Mouse (Mus musculus) brown adipose tissue, adult 24 weeks (tissue): ENCODE measurements around the gene Arrb2. TPM values are rescaled to one million over a fixed set of nuclear protein-coding genes. Genes with fewer than 3 reads are reported as not detected.
A peak's percentile ranks its signal among the peaks of the same experiment; 100 is the strongest.
"Not testable (repeated sequence)": the region's sequence is repeated elsewhere in the genome, so short reads cannot be mapped to it uniquely, and the experiment has no call there.

Experiments
- H3K27ac ChIP-seq: fragments of 200-500 bp; replicated peaks from 2 replicates; pipeline ENCODE4 v1.5.1; 2012; ENCODE audit warnings: low read depth, mild to moderate bottlenecking, low read length
- H3K4me1 ChIP-seq: fragments of 200-500 bp; 2 replicates; pipeline ENCODE4 v1.6.1; 2012; ENCODE audit warnings: low read length, mixed read lengths; ENCODE audit not compliant: control insufficient read depth, insufficient read depth, insufficient read length
- H3K4me3 ChIP-seq: fragments of 200-500 bp; 2 replicates; pipeline ENCODE4 v1.5.1; 2012; ENCODE audit warnings: low read depth, mild to moderate bottlenecking, low read length, moderate library complexity; ENCODE audit not compliant: insufficient read depth
- polyA plus RNA-seq: library from polyadenylated mRNA; stranded (reverse); fragments of >200 nt; gene quantifications from 2 replicates; pipeline ENCODE4 v1.2.4, GENCODE M21; 2012; ENCODE audit not compliant: missing spikeins, insufficient read depth, insufficient read length

The Arrb2 gene
- 8.2 and 13.4 TPM in 2 replicates for polyA plus RNA-seq

DNA sequence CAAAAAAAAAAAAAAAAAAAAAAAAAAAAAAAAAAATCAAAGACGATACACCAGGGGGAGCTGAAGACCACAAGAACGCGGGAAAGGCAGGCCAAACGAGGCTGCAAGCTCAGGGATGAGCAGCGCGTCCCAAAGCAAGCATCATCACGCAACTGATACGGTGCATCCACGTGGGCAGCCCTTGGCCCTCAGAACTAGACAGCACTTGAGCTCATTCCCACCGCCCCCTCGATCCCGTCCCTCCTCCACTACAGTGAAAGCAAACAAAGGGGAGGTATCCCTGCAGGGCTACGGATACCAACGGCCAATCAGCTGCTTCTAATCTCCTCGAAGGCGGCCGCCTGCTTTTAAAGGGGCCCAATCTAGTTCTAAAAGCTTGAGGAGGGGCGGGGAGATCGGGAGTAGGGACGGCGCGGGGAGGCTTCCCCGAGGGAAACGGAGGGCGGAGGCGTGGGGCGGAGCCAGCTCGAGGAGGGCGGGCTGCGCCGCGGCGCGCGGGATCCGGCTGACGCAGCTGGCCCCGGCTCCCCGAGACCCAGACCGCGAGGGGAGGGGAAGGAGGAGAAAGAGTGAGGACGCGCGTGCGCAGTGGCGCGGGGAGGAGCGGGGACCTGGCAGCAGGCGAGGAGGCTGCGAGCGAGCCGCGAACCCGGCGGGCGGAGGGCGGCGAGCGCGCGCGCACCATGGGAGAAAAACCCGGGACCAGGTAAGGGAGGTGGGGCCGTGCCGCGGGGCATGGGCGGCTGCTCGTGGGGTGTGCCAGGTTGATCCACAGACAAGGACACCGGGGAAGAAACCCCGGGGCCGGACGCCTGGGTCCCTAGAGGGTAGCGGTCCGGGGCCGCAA is at the start of gene Arrb2:
Gene Arrb2 (plus strand): TSS at position 588 of the 847 bp plus-strand sequence.
- Histone ChIP-seq H3K27ac (peak within 1 kb of the TSS; percentile 75), H3K4me3 (peak within 1 kb of the TSS; percentile 59), H3K4me1 (no peaks in the 10 kb centered on the region)

DNA sequence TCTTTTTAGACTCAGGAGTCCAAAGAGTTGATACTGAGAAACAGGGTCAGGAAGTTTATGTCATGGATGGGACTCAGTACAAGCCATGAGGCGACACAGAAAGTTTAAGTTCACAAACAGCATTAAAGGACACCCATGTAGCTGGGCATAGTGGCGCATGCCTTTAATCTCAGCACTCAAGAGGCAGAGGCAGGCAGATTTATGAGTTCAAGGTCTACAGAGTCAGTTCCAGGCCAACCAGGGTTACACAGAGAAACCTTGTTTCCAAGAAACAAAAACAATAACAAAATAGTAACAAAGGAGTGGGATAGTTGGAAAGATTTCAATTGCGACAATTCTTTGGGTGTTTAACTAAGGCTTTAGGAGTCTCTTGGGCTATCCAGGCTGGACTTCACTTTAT is 48.3 kb upstream of the Arrb2 start:
- Histone ChIP-seq H3K4me1 (no peaks in the 10 kb centered on the region), H3K27ac (no peak overlapping the region), H3K4me3 (no peak overlapping the region)

DNA sequence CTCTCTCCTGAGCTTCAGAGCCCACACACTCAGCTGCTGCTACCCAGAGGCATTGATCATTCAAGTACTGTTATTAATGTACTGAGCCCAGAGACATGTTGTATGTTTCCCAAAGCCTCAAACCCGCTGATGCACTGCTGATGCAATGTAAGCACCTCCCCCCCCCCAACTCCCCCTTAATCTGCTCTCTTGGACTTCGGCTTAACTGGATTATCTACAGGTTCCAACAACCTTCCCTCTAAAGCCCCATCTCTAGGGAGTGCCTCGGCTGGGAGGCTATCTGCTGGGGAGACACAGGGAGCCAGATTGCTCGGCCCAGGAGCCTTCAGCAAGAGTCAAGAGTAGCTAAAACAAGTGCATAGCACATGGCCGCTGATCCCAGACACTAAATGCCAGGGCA is 45.0 kb upstream of the Arrb2 start:
- Histone ChIP-seq H3K4me3 (no peak overlapping the region), H3K27ac (no peak overlapping the region), H3K4me1 (no peaks in the 10 kb centered on the region)

DNA sequence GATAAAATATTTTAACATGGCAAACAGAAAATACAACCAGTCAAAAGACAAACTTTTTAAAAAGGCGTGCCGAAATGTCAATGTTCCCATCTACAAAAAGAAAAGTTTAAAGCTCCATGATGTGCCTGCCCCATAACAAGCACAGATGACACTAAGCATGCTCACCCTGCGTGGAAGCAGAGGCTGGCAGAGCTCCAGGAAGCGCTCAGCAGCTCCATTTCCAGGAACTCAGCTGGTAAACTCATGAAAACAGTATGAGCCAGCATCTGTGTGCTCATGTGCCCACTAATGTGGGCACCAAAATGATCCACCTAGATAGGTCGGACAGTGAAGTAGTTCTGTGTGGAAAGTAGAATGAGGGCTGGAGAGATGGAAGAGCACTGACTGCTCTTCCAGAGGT is 43.0 kb upstream of the Arrb2 start:
- no peaks in the 10 kb centered on the region for H3K4me1 ChIP-seq
- no peak overlapping the region for H3K4me3 ChIP-seq
- H3K27ac ChIP-seq, result no peak overlapping the region

DNA sequence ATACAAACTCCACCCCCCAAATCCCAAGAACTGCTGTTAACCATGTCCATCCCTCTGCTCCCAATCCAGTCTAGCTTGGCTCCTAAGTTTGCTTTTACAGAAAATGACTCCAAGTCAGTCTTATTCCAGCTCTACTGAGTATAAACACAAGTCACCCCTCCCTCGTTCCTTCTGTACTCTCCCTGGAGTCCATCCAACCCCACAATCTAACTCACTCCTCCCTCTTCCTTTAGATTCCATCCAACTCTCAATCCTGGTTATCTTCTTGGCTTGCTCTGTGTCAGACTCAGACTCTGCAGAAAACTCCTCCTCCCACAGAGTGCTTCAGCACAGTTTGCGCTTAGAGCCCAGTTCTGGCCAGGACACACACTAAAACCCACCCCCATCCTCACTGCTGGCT is 28.8 kb upstream of the Arrb2 start:
- Histone ChIP-seq H3K4me1 (no peaks in the 10 kb centered on the region), H3K4me3 (no peak overlapping the region), H3K27ac (no peak overlapping the region)

DNA sequence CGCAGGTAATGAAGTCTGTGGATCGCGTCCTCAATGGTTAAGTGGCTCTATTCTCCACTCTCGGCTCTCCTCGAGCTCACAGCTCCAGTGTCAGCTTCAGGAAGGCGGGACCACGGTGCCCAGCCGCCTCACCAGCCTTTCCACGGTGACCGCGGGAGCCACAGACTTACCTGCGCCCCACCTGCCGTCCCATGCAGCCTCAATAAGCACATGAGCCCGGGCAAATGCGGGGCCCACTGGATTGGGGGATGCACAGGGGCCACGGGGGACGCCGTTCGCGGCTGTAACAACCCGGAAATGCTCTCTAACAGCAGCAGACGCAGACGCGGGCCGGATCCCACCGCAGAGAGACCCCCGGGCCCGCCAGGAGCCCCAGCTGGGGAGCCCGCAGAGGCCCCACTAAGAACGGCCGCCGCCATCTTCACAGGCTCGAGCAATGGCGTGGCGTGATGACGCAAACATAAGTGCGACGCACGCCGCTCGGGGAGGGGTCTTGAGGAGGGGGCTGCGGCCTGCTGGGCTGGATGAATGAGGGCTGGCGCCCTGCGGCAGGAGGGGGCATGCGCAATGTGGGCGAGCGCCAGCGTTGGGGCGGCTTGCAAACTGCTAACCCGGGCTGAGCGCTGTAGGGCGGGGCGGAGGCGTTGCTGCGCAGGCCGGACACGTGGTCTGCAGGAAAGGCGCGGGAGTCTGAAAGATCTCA is 22.7 kb upstream of the Arrb2 start, which contains the start of gene Pelp1:
Gene Pelp1 (minus strand): TSS at position 438 of the 703 bp plus-strand sequence.
- H3K4me1 ChIP-seq, result no peaks in the 10 kb centered on the region; the same call in 1 of the 2 replicates
- peak within 1 kb of the TSS; percentile 93 for H3K4me3 ChIP-seq
- no peak within 1 kb of the TSS for H3K27ac ChIP-seq

DNA sequence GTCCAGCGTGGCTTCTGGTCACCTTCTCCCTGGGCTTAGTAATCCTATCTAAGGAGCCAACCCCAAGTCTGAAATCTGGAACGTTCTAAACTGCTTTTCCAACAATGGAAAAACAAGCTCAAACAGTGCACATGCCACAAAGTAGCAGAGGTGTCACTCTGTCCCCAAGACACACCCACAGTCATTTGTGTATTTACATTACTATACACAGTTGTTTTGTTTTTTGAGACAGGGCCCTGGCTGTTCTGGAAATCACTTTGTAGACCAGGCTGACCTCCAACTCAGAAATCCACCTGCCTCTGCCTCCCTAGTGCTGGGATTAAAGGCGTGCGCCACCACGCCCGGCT is 22.2 kb upstream of the Arrb2 start:
- Histone ChIP-seq H3K27ac (no peak overlapping the region), H3K4me3 (peak overlapping the region; percentile 93), H3K4me1 (no peaks in the 10 kb centered on the region; the same call in 1 of the 2 replicates)

DNA sequence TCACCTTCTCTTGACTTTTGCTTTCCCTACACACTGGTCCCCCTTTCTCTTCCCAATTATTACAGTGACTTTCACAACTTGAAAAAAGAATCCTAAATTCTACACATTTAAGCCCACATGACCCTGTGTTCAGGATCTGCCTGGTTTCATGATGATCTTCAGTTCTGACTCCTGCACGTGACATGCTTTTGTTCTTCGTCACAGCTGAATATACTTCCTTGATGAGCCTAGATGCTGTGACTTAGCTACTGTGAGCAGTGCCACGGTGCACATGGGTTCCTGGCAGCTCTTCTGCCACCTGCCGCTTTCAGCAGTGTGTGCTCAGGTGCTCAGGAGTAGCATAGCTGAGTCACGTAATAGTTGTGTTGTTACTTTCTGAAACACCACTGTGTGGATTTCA is 19.8 kb upstream of the Arrb2 start:
- no peak overlapping the region for H3K4me3 ChIP-seq
- H3K27ac ChIP-seq, result no peak overlapping the region
- H3K4me1 ChIP-seq, result no peaks in the 10 kb centered on the region; the same call in 1 of the 2 replicates

DNA sequence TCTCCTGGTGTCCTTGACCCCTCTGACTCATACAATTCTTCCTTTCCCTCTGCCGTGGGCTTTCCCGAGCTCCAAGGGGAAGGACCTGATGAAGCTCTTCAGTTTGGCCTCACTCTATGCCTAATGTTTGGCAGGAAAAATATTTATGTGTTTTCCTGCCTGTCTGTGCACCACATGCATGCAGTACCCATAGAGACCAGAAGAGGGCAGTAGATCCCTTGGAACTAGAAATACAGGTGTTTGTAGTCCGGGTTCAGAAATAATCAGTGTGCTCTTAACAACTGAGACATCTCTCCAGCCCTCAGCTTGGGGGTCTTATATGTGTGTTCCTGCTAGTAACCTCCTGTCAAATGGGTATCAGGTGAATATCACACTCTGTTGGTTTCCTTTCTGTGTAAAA is 18.5 kb upstream of the Arrb2 start:
- Histone ChIP-seq H3K4me1 (no peaks in the 10 kb centered on the region; the same call in 1 of the 2 replicates), H3K4me3 (no peak overlapping the region), H3K27ac (no peak overlapping the region)

DNA sequence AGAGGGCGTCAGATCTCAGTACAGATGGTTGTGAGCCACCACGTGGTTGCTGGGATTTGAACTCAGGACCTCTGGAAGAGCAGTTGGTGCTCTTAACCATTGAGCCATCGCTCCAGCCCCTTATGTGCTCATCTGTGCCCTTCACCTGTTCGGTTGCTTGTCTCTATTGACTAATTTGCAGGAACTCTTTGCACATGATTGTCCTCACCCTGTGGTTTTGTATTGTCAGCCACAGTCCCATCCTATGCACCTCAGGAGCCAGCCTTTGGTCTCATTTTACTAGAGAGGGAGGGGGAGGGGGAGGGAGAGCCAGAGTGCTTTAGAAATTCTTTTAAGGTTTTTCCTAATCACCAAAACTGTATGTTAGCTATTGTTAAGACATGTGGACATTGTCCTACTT is 14.2 kb upstream of the Arrb2 start:
- Histone ChIP-seq H3K4me3 (no peak overlapping the region), H3K4me1 (no peaks in the 10 kb centered on the region)

DNA sequence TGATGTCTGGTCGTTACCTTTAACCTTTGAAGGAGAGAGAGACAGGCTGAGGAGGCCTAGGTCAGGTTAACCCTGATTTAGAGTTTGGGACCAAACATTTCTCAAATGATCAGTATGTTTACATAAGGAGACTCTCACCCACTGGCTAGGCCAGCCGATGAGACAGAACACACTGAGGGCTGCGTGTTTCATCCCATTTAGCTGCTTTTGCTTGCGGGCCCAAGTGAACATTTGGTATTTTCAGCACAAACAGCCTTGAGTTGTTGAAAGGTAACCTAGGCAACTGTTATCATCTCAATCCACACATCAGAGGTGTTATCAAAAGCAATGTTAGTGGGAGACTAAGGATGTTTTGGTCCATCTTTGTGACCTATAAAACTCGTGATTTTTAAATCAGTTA is 12.9 kb upstream of the Arrb2 start:
- Histone ChIP-seq H3K4me3 (no peak overlapping the region), H3K4me1 (no peaks in the 10 kb centered on the region), H3K27ac (no peak overlapping the region)

More for the DNA sequence above, 14.2 kb upstream of the Arrb2 start:
- no peak overlapping the region for H3K27ac ChIP-seq

DNA sequence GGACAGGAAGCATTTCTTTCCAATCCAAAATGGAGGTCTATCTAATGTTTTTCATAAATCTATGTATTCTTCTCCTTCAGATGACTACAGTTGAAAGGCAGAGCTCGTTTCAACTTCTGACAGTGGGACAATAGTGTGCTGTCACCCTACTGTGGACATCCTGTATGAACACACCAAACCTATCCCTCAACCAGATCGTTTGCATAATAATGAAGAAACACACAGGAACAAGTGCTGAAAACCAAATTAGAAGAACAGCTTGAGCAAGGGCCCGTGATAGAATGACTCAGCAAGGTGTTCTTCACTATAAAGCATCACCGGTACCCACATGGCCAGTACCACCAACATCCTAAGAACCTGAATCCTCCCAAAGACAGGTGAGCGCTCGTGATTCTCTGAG is 5.8 kb upstream of the Arrb2 start:
- not testable (repeated sequence) for H3K4me3 ChIP-seq, H3K27ac ChIP-seq, H3K4me1 ChIP-seq

DNA sequence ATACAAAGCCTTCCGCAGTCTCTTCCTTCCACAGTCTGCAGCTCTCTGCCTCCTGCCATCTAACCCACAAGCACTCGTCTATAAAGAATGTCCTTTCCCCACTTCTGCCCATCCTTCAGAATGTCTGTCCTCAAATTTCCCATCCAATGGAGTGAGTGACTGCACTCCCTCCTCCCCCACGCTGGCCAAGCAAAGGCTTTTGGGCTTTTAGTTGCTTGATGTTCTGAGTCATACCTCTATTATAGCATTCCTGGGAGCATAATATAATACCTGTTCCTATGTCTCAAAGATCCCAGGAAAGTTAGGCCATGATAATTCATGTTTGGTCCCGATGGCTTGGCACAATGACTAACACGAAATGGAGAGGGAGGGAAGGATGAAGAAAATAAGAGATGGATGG is 861 bp upstream of the Arrb2 start:
- Histone ChIP-seq H3K4me1 (no peaks in the 10 kb centered on the region), H3K4me3 (no peak overlapping the region), H3K27ac (no peak overlapping the region)

DNA sequence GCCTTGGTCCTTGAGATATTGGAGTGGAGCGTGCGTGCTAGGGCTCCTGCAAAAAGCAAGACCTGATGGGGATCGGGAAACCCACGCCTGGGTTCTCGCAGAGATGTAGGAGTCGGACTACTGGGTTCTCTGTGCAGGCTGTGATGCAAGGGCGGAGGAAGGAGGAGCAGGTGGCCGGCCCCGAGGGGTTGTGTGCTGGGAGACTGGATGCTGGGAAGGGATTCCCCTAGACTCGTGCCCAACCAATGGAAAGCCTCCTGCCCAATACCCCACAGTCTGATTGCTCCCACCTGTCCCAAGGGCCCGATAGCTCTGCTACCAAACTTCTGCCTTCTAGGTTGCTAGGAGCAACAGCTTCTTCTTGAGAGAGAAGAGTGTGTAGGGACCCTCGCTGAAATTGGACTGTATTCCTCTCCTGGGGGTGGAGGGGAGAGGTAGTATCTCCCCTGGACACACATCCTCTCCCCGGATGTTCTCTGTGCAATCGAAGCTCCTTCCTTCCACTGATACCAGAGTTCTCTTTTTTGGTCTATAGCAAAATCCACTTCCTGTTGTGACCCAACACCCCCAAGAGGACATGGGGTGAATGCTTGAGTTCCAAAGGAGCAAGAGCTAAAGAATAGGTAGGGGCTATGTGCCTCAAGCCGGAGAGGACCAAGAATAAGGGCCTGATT is 597 bp downstream of the Arrb2 start:
- Histone ChIP-seq H3K4me1 (no peaks in the 10 kb centered on the region), H3K27ac (peak overlapping the region; percentile 75), H3K4me3 (peak overlapping the region; percentile 59)

DNA sequence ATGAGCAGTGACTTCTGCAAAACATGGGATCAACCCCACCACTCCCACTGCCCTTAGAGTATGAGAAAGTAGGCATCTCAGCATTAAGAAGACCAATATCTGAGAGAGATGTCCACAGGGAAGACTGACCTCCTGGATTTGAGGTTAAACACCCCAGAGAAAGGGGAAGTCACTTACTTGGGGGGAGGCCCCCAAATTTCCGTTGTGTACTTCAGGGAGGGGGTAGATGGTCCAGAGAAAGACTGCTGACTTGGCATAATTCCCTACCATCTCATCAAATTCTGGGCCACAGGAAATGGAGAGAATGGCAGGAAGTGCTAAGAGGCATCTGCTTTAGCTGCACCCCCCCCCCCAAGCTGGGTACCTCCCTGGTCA is 1.1 kb downstream of the Arrb2 start:
- peak overlapping the region; percentile 59 for H3K4me3 ChIP-seq
- H3K27ac ChIP-seq, result peak overlapping the region; percentile 75
- no peaks in the 10 kb centered on the region for H3K4me1 ChIP-seq
